Mouse (Mus musculus): ENCODE data around the gene Nat8f4. TPM values are rescaled to one million over a fixed set of nuclear protein-coding genes. Genes with fewer than 3 reads are reported as not detected.
"Not testable (repeated sequence)": the region's sequence is repeated elsewhere in the genome, so short reads cannot be mapped to it uniquely, and the experiment has no call there.

Nat8f4 gene
- polyA plus RNA-seq, 1 experiment from 2014 or later = 8.6 TPM

DNA sequence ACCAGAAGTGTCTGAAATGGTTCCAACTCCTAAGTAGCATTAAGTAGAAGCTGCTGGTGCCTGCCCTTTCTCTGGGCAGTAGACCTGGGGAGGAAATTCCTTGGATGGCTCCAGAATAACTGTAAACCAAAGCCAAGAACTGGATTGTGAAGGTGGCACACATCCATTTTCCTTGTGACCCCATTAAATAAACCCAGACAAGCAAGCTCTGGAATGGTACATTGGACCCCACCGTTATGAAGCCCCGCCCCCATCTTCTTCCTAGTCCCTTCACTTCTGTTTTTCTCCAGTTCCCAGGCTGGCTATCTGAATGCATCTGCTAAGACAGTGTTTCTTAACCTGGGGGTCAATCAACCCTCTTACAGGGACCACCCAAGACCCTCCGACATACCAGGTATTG, 6.9 kb upstream of the Nat8f4 start, which contains the start of gene Tprkb:
Tprkb (plus strand) TSS at position 279 of the 400 bp plus-strand sequence.
- H3K36me3 ChIP-seq (ENCODE audit: control insufficient read depth, insufficient read depth, low read length) = no peaks in the 10 kb centered on the region
- 91% methylated on average over 3 of the region's 3 CpGs for WGBS
- no peak for DNase-seq

DNA sequence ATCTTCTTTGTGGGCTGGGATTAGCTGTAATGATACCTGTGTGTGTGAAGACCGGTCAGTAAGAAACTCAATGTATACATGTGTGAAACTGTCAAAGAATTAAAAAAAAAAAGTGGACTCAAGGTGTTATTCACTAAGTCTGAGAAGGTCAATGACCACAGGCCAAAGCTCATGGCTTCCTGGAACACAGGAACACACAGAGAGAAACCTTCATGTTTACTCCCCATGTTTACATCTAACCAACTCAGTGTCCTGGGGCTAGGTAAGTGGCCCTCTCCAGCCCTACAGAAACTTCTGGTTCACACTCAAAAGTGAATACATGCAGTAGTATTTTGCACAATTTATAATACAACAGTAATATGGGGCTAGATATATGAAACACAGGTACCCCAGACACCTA, 5.0 kb upstream of the Nat8f4 start:
- Histone ChIP-seq H3K27ac (replicated peaks; ENCODE audit: low read depth, low read length) (no peak overlapping the region), H3K4me1 (ENCODE audit: control insufficient read depth, insufficient read depth, low read length) (peaks cover 4% of the 10 kb centered on the region; the same call in 1 of the 2 replicates), H3K9me3 (ENCODE audit: control insufficient read depth, low read length) (no peaks in the 10 kb centered on the region), H3K4me2 (ENCODE audit: low read length) (no peak overlapping the region), H3K27me3 (ENCODE audit: control insufficient read depth, insufficient read depth, low read length) (no peaks in the 10 kb centered on the region), H3K4me3 (replicated peaks; ENCODE audit: low read depth, low read length) (no peak overlapping the region), H3K36me3 (ENCODE audit: control insufficient read depth, insufficient read depth, low read length) (no peaks in the 10 kb centered on the region), H3K9ac (replicated peaks; ENCODE audit: low read length) (no peak overlapping the region)
- ATAC-seq (ENCODE audit: low FRiP score, low TSS enrichment) (no peak), DNase-seq (no peak)
- WGBS = 98% methylated on average over 1 of the region's 1 CpGs

More for the DNA sequence above, 6.9 kb upstream of the Nat8f4 start, which contains the start of gene Tprkb:
- Histone ChIP-seq H3K4me2 (ENCODE audit: low read length) (no peak within 1 kb of the TSS), H3K4me1 (ENCODE audit: control insufficient read depth, insufficient read depth, low read length) (peaks cover 11% of the 10 kb centered on the region), H3K9me3 (ENCODE audit: control insufficient read depth, low read length) (no peaks in the 10 kb centered on the region), H3K27me3 (ENCODE audit: control insufficient read depth, insufficient read depth, low read length) (no peaks in the 10 kb centered on the region), H3K9ac (replicated peaks; ENCODE audit: low read length) (no peak within 1 kb of the TSS), H3K27ac (replicated peaks; ENCODE audit: low read depth, low read length) (no peak within 1 kb of the TSS), H3K4me3 (replicated peaks; ENCODE audit: low read depth, low read length) (no peak within 1 kb of the TSS)
- ATAC-seq (ENCODE audit: low FRiP score, low TSS enrichment) = no peak

DNA sequence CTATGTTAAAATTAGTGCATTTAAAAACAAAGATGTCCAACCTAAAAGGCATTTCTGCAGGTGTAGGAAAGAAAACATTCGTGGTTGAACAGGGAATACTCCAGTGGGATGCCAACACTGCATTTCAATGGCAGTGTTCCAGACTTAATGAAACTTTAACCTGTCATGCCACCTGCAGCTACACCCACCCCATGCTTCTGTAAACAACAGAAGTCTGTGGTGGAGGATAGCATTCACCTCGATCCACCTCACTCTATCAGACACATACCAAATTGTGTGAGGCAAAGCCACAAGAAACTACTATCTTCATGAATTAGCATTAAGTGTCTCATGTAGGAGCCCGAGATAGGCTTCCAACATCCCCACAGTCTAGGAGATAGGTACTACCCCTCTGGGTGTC, 3.7 kb upstream of the Nat8f4 start:
- WGBS = 72% methylated on average over 3 of the region's 3 CpGs
- ATAC-seq (ENCODE audit: low FRiP score, low TSS enrichment) = no peak
- H3K36me3 ChIP-seq (ENCODE audit: control insufficient read depth, insufficient read depth, low read length) = no peaks in the 10 kb centered on the region

DNA sequence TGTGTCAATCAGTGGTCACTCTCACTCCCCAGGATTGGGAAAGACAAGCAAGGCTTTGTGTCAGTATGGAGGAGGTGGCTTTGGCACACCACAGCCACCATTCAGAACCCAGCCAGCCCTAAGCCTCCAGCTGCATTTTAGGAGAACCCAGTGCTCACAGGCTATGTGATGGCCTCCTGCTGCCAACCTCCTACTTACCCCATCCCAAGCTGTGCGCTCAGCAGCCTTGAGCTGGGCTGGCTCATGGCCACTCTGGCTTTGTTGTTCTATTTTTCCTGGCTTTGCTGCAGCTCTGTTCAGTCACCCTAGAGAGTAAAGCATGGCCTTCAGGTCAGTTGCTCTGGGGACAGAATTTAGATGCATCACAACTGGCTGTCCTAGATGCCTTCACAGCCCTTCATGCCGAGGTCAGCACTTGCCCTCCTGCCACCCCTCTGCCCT, 2.2 kb upstream of the Nat8f4 start:
- H3K4me3 ChIP-seq (replicated peaks; ENCODE audit: low read depth, low read length); H3K27ac ChIP-seq (replicated peaks; ENCODE audit: low read depth, low read length); ATAC-seq (ENCODE audit: low FRiP score, low TSS enrichment); H3K4me2 ChIP-seq (ENCODE audit: low read length); H3K9ac ChIP-seq (replicated peaks; ENCODE audit: low read length); H3K36me3 ChIP-seq (ENCODE audit: control insufficient read depth, insufficient read depth, low read length); H3K27me3 ChIP-seq (ENCODE audit: control insufficient read depth, insufficient read depth, low read length); H3K4me1 ChIP-seq (ENCODE audit: control insufficient read depth, insufficient read depth, low read length); H3K9me3 ChIP-seq (ENCODE audit: control insufficient read depth, low read length): not testable (repeated sequence)
- 66% methylated on average over 2 of the region's 2 CpGs for WGBS
- DNase-seq = peak; percentile 1

More for the DNA sequence above, 3.7 kb upstream of the Nat8f4 start:
- H3K9me3 ChIP-seq (ENCODE audit: control insufficient read depth, low read length) = no peaks in the 10 kb centered on the region
- no peak overlapping the region for H3K4me3 ChIP-seq (replicated peaks; ENCODE audit: low read depth, low read length)
- H3K4me1 ChIP-seq (ENCODE audit: control insufficient read depth, insufficient read depth, low read length) = no peaks in the 10 kb centered on the region
- no peak for DNase-seq
- H3K27me3 ChIP-seq (ENCODE audit: control insufficient read depth, insufficient read depth, low read length) = no peaks in the 10 kb centered on the region
- no peak overlapping the region for H3K4me2 ChIP-seq (ENCODE audit: low read length)
- no peak overlapping the region for H3K27ac ChIP-seq (replicated peaks; ENCODE audit: low read depth, low read length)
- no peak overlapping the region for H3K9ac ChIP-seq (replicated peaks; ENCODE audit: low read length)

DNA sequence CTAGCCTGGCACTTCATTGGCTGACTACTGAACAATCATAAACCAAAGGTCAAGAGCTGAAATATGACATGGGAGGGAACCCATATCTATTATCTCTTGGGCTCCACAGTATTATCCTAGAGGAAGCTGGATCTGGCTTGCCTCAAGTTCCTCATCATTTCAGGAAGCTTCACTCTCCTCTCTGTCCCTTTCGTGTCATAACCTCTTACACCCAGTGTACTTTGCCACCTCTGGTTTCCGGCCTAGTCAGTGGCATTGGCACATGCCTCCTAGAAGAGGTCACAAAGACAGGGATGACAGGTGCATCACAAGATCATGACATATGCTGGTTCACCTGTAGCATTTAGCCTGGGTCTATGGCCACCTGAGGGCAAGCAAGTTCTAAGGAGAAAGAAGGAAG, 2.4 kb downstream of the Nat8f4 start:
- no peak overlapping the region for H3K27ac ChIP-seq (replicated peaks; ENCODE audit: low read depth, low read length)
- 95% methylated on average over 2 of the region's 2 CpGs for WGBS
- H3K4me1 ChIP-seq (ENCODE audit: control insufficient read depth, insufficient read depth, low read length) = no peaks in the 10 kb centered on the region
- no peak overlapping the region for H3K4me2 ChIP-seq (ENCODE audit: low read length)
- H3K36me3 ChIP-seq (ENCODE audit: control insufficient read depth, insufficient read depth, low read length) = no peaks in the 10 kb centered on the region
- H3K27me3 ChIP-seq (ENCODE audit: control insufficient read depth, insufficient read depth, low read length) = no peaks in the 10 kb centered on the region
- H3K9me3 ChIP-seq (ENCODE audit: control insufficient read depth, low read length) = no peaks in the 10 kb centered on the region
- no peak for DNase-seq
- no peak overlapping the region for H3K9ac ChIP-seq (replicated peaks; ENCODE audit: low read length)
- ATAC-seq (ENCODE audit: low FRiP score, low TSS enrichment) = no peak
- no peak overlapping the region for H3K4me3 ChIP-seq (replicated peaks; ENCODE audit: low read depth, low read length)

DNA sequence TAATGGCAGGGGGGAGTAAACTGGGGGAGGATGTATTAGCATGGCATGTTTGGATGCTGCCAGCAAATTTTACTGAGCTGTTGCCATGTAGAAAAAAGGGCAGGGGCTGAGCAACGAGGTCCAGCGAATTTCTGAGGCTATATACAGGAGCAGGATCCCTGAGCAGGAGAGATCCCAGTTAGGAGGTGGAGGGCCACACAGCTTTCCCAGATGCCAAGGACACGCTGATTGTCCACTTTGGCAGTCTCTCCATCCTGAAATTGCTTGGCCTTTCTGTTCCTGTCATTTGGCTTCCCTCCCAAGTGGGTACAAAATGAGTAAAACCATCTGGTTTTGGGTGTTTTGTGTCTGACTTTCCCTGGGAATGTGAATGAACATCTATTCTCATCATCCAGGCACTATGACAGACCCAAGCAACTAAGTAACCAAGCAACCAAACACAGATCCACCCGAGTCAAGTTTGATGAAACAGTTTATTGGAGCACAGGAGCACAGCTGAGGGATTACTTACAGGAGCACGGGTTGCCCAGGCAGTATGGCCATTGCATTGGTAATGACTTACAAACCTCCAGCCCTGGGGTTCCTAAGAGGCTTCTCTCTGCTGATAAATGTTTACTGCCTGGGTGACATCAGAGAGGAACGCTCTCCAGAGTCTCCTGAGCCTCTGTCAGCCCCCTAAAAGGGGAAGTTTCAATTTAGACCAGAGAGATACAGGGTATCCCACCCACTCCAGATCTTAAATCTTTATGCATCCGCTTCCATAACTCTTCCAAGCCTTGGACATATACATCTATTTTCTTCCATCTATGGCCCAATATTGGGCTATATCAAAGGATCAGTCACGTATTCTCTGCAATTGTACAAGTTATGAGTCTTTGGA, 5.8 kb downstream of the Nat8f4 start:
- H3K36me3 ChIP-seq (ENCODE audit: control insufficient read depth, insufficient read depth, low read length); H3K9ac ChIP-seq (replicated peaks; ENCODE audit: low read length); H3K27me3 ChIP-seq (ENCODE audit: control insufficient read depth, insufficient read depth, low read length); ATAC-seq (ENCODE audit: low FRiP score, low TSS enrichment); DNase-seq; H3K4me3 ChIP-seq (replicated peaks; ENCODE audit: low read depth, low read length); H3K27ac ChIP-seq (replicated peaks; ENCODE audit: low read depth, low read length); H3K4me2 ChIP-seq (ENCODE audit: low read length); H3K4me1 ChIP-seq (ENCODE audit: control insufficient read depth, insufficient read depth, low read length); H3K9me3 ChIP-seq (ENCODE audit: control insufficient read depth, low read length): not testable (repeated sequence)
- WGBS = 86% methylated on average over 7 of the region's 8 CpGs

DNA sequence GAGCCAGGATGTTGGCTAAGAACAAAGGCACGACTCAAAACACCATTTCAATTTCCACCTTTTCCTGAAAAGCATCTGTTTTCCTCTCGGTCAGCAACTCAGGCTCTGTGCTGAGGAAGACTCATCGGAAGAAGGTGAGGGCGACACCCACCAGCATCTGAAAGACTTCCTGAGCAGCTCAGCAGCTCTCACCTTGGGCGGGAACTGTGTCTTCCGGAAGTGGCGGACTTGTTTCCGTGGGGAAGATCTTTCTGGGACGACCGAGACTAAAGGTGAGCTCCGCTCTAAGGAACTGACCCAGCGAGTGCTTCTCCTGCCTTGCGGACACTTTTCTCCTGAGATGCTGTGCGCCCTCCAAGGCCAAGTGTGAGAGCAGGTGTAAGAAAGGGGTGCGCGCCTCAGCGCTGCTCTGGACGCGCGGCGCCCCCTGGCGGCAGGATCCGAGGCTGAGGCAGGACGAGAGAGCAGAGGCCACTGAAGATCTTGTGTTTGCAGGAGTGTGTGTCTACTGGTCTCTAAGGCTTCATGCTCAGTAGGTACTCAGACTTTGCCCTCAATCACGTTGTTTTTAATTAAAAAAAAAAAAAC, 9.5 kb downstream of the Nat8f4 start:
- not testable (repeated sequence) for ATAC-seq (ENCODE audit: low FRiP score, low TSS enrichment); H3K27me3 ChIP-seq (ENCODE audit: control insufficient read depth, insufficient read depth, low read length); H3K36me3 ChIP-seq (ENCODE audit: control insufficient read depth, insufficient read depth, low read length); H3K4me3 ChIP-seq (replicated peaks; ENCODE audit: low read depth, low read length); H3K9ac ChIP-seq (replicated peaks; ENCODE audit: low read length); H3K27ac ChIP-seq (replicated peaks; ENCODE audit: low read depth, low read length); H3K4me1 ChIP-seq (ENCODE audit: control insufficient read depth, insufficient read depth, low read length); H3K4me2 ChIP-seq (ENCODE audit: low read length); H3K9me3 ChIP-seq (ENCODE audit: control insufficient read depth, low read length)
- WGBS = 79% methylated on average over 25 of the region's 25 CpGs
- peak; percentile 2 for DNase-seq

DNA sequence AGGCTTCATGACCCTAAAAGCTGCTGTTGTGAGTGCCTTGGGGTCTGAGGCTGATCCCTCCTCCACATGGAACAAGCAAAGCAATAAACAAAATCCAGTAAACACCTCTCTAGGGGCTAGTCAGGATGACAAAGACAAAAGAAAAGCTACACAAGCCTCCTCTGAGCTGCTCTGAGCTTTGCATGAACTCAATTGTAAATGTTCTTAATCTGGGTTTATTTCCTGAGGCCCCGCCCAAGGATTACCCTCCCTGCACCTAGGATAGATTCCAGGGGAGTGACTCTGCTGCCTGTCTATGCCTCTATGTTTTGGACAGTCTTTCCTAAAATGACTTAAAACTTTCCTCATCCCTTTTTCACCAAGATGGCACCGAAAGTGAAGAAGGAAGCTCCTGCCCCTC, 15.7 kb downstream of the Nat8f4 start:
- H3K36me3 ChIP-seq (ENCODE audit: control insufficient read depth, insufficient read depth, low read length) = no peaks in the 10 kb centered on the region
- no peak overlapping the region for H3K4me3 ChIP-seq (replicated peaks; ENCODE audit: low read depth, low read length)
- no peaks in the 10 kb centered on the region for H3K27me3 ChIP-seq (ENCODE audit: control insufficient read depth, insufficient read depth, low read length)
- no peak overlapping the region for H3K9ac ChIP-seq (replicated peaks; ENCODE audit: low read length)
- H3K4me2 ChIP-seq (ENCODE audit: low read length) = no peak overlapping the region
- DNase-seq (no peak), ATAC-seq (ENCODE audit: low FRiP score, low TSS enrichment) (no peak)
- peaks cover 4% of the 10 kb centered on the region; the same call in 1 of the 2 replicates for H3K9me3 ChIP-seq (ENCODE audit: control insufficient read depth, low read length)
- 90% methylated on average over 2 of the region's 2 CpGs for WGBS
- H3K4me1 ChIP-seq (ENCODE audit: control insufficient read depth, insufficient read depth, low read length) = no peaks in the 10 kb centered on the region
- no peak overlapping the region for H3K27ac ChIP-seq (replicated peaks; ENCODE audit: low read depth, low read length)

DNA sequence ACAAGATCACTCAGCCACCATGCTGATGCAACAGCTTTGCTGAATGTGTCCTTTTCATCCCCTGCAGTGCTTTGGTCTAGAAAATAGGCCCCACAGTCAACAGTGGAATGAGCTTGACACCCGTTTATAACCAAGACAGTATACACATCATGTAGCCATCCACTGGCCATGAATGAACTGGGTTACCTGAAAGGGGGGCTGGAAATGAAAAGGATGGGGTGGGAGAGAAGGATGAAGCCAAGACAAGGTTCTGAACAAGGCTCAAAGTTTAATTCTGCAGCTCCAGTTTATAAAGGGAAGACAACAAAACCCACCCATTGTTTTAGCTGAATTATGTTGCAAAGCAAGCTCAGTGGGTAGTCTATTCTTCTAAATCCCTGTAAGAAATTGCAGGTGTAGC, 20.4 kb downstream of the Nat8f4 start:
- H3K4me1 ChIP-seq (ENCODE audit: control insufficient read depth, insufficient read depth, low read length) = no peaks in the 10 kb centered on the region
- no peaks in the 10 kb centered on the region for H3K27me3 ChIP-seq (ENCODE audit: control insufficient read depth, insufficient read depth, low read length)
- no peaks in the 10 kb centered on the region for H3K36me3 ChIP-seq (ENCODE audit: control insufficient read depth, insufficient read depth, low read length)
- H3K4me3 ChIP-seq (replicated peaks; ENCODE audit: low read depth, low read length) = no peak overlapping the region
- H3K4me2 ChIP-seq (ENCODE audit: low read length) = no peak overlapping the region
- DNase-seq (no peak), ATAC-seq (ENCODE audit: low FRiP score, low TSS enrichment) (no peak)
- H3K9me3 ChIP-seq (ENCODE audit: control insufficient read depth, low read length) = peaks cover 17% of the 10 kb centered on the region
- H3K27ac ChIP-seq (replicated peaks; ENCODE audit: low read depth, low read length) = no peak overlapping the region
- H3K9ac ChIP-seq (replicated peaks; ENCODE audit: low read length) = no peak overlapping the region
- WGBS = 95% methylated on average over 1 of the region's 1 CpGs
